Mouse (Mus musculus): ENCODE measurements around the gene Bcas2. TPM values are rescaled to one million over a fixed set of nuclear protein-coding genes. Genes with fewer than 3 reads are reported as not detected.
A peak's percentile ranks its signal among the peaks of the same experiment; 100 is the strongest.
"Not testable (repeated sequence)": the region's sequence is repeated elsewhere in the genome, so short reads cannot be mapped to it uniquely, and the experiment has no call there.

Gene Bcas2
- polyA plus RNA-seq, 1 experiment, result 25.4 TPM

- Histone ChIP-seq H3K4me3 (replicated peaks; ENCODE audit: extremely low read depth, low read depth, low read length) (no peak overlapping the region), H3K4me1 (ENCODE audit: control insufficient read depth, insufficient read depth, low read length) (no peaks in the 10 kb centered on the region)
- TF ChIP-seq CTCF (IDR thresholded peaks at IDR 0.05; ENCODE audit: insufficient read depth, low read length) (no peak), POLR2A (IDR thresholded peaks at IDR 0.05; ENCODE audit: borderline replicate concordance, extremely low read depth, low read depth, low read length) (no peak)
- DNase-seq, result no peak
- WGBS, result 84% methylated on average over 10 of the region's 10 CpGs
Observed at GRCm38 (mm10) chr3:103148941-103149340, 22.5 kb upstream of the Bcas2 start.

GRCm38 (mm10) chr3:103153761-103154160 is 17.7 kb upstream of the Bcas2 start:
- Histone ChIP-seq H3K4me3 (replicated peaks; ENCODE audit: extremely low read depth, low read depth, low read length) (no peak overlapping the region), H3K4me1 (ENCODE audit: control insufficient read depth, insufficient read depth, low read length) (no peaks in the 10 kb centered on the region)
- no peak for DNase-seq
- TF ChIP-seq CTCF (IDR thresholded peaks at IDR 0.05; ENCODE audit: insufficient read depth, low read length) (peak; percentile 51), POLR2A (IDR thresholded peaks at IDR 0.05; ENCODE audit: borderline replicate concordance, extremely low read depth, low read depth, low read length) (no peak)

- WGBS, result 53% methylated on average over 3 of the region's 3 CpGs
- no peak for DNase-seq
- TF ChIP-seq POLR2A (IDR thresholded peaks at IDR 0.05; ENCODE audit: borderline replicate concordance, extremely low read depth, low read depth, low read length) (no peak), CTCF (IDR thresholded peaks at IDR 0.05; ENCODE audit: insufficient read depth, low read length) (no peak)
- H3K4me3 ChIP-seq (replicated peaks; ENCODE audit: extremely low read depth, low read depth, low read length), result no peak overlapping the region
- no peaks in the 10 kb centered on the region for H3K4me1 ChIP-seq (ENCODE audit: control insufficient read depth, insufficient read depth, low read length)
Observed at GRCm38 (mm10) chr3:103159232-103159900, 12.1 kb upstream of the Bcas2 start.

GRCm38 (mm10) chr3:103169771-103170170 is 1.7 kb upstream of the Bcas2 start:
- TF ChIP-seq CTCF (IDR thresholded peaks at IDR 0.05; ENCODE audit: insufficient read depth, low read length) (peak; percentile 53), POLR2A (IDR thresholded peaks at IDR 0.05; ENCODE audit: borderline replicate concordance, extremely low read depth, low read depth, low read length) (no peak)
- peak; percentile 69 for DNase-seq
- Histone ChIP-seq H3K4me3 (replicated peaks; ENCODE audit: extremely low read depth, low read depth, low read length) (no peak overlapping the region), H3K4me1 (ENCODE audit: control insufficient read depth, insufficient read depth, low read length) (peaks cover 6% of the 10 kb centered on the region; the same call in 1 of the 2 replicates)
- WGBS, result 22% methylated on average over 4 of the region's 4 CpGs

- TF ChIP-seq CTCF (IDR thresholded peaks at IDR 0.05; ENCODE audit: insufficient read depth, low read length), result no peak
- no peak for TF ChIP-seq POLR2A (IDR thresholded peaks at IDR 0.05; ENCODE audit: borderline replicate concordance, extremely low read depth, low read depth, low read length)
- Histone ChIP-seq H3K4me1 (ENCODE audit: control insufficient read depth, insufficient read depth, low read length) (peaks cover 6% of the 10 kb centered on the region; the same call in 1 of the 2 replicates), H3K4me3 (replicated peaks; ENCODE audit: extremely low read depth, low read depth, low read length) (no peak overlapping the region)
- 13% methylated on average over 5 of the region's 5 CpGs for WGBS
- no peak for DNase-seq
Observed at GRCm38 (mm10) chr3:103172615-103173014, 1.2 kb downstream of the Bcas2 start.

- WGBS, result 81% methylated on average over 4 of the region's 4 CpGs
Observed at GRCm38 (mm10) chr3:103176740-103177139, 5.3 kb downstream of the Bcas2 start.

GRCm38 (mm10) chr3:103179527-103179926 is 8.1 kb downstream of the Bcas2 start:
- 88% methylated on average over 9 of the region's 9 CpGs for WGBS
- Histone ChIP-seq H3K4me3 (replicated peaks; ENCODE audit: extremely low read depth, low read depth, low read length) (no peak overlapping the region), H3K4me1 (ENCODE audit: control insufficient read depth, insufficient read depth, low read length) (no peaks in the 10 kb centered on the region)
- no peak for TF ChIP-seq CTCF (IDR thresholded peaks at IDR 0.05; ENCODE audit: insufficient read depth, low read length)
- TF ChIP-seq POLR2A (IDR thresholded peaks at IDR 0.05; ENCODE audit: borderline replicate concordance, extremely low read depth, low read depth, low read length), result no peak
- no peak for DNase-seq

More at GRCm38 (mm10) chr3:103176740-103177139, 5.3 kb downstream of the Bcas2 start:
- Histone ChIP-seq H3K4me1 (ENCODE audit: control insufficient read depth, insufficient read depth, low read length) (peaks cover 6% of the 10 kb centered on the region; the same call in 1 of the 2 replicates), H3K4me3 (replicated peaks; ENCODE audit: extremely low read depth, low read depth, low read length) (no peak overlapping the region)
- DNase-seq, result no peak
- TF ChIP-seq CTCF (IDR thresholded peaks at IDR 0.05; ENCODE audit: insufficient read depth, low read length) (no peak), POLR2A (IDR thresholded peaks at IDR 0.05; ENCODE audit: borderline replicate concordance, extremely low read depth, low read depth, low read length) (no peak)

- 34% methylated on average over 4 of the region's 4 CpGs for WGBS
- TF ChIP-seq POLR2A (IDR thresholded peaks at IDR 0.05; ENCODE audit: borderline replicate concordance, extremely low read depth, low read depth, low read length) (no peak), CTCF (IDR thresholded peaks at IDR 0.05; ENCODE audit: insufficient read depth, low read length) (no peak)
Observed at GRCm38 (mm10) chr3:103181171-103181570, 9.7 kb downstream of the Bcas2 start.

GRCm38 (mm10) chr3:103182821-103183220 is 11.4 kb downstream of the Bcas2 start:
- DNase-seq, result no peak
- H3K4me1 ChIP-seq (ENCODE audit: control insufficient read depth, insufficient read depth, low read length), result no peaks in the 10 kb centered on the region
- TF ChIP-seq CTCF (IDR thresholded peaks at IDR 0.05; ENCODE audit: insufficient read depth, low read length) (no peak), POLR2A (IDR thresholded peaks at IDR 0.05; ENCODE audit: borderline replicate concordance, extremely low read depth, low read depth, low read length) (no peak)
- H3K4me3 ChIP-seq (replicated peaks; ENCODE audit: extremely low read depth, low read depth, low read length), result no peak overlapping the region
- 76% methylated on average over 14 of the region's 14 CpGs for WGBS

More at GRCm38 (mm10) chr3:103181171-103181570, 9.7 kb downstream of the Bcas2 start:
- no peaks in the 10 kb centered on the region for H3K4me1 ChIP-seq (ENCODE audit: control insufficient read depth, insufficient read depth, low read length)
- DNase-seq, result no peak
- H3K4me3 ChIP-seq (replicated peaks; ENCODE audit: extremely low read depth, low read depth, low read length), result no peak overlapping the region

- not testable (repeated sequence) for H3K4me3 ChIP-seq (replicated peaks; ENCODE audit: extremely low read depth, low read depth, low read length); DNase-seq; H3K4me1 ChIP-seq (ENCODE audit: control insufficient read depth, insufficient read depth, low read length)
Observed at GRCm38 (mm10) chr3:103184467-103184866, 13.0 kb downstream of the Bcas2 start.

Data from lung, adult 2 months (tissue).